Mouse (Mus musculus) heart, postnatal 14 days (tissue): Measurements from ENCODE around the gene Lsmem1. TPM values are rescaled to one million over a fixed set of nuclear protein-coding genes. Genes with fewer than 3 reads are reported as not detected.
"Not testable (repeated sequence)": the region's sequence is repeated elsewhere in the genome, so short reads cannot be mapped to it uniquely, and the experiment has no call there.

Experiments used
- DNase-seq, 2 experiments: peaks; one replicate each; pipeline ENCODE4 v3.0.0; 2021 to 2022
- intact Hi-C: fragments of 180-260 bp; cut with DNase I; formaldehyde crosslinking; loops from one replicate; pipeline ENCODE4 v1.15.1; 2025
- total RNA-seq, 2 experiments: library from RNA; stranded (reverse); gene quantifications; 2 replicates each; pipeline ENCODE4 v1.2.3; 2021

The Lsmem1 gene
- total RNA-seq, 2 experiments from 2014 or later = 21.6 to 24.4 TPM

DNA sequence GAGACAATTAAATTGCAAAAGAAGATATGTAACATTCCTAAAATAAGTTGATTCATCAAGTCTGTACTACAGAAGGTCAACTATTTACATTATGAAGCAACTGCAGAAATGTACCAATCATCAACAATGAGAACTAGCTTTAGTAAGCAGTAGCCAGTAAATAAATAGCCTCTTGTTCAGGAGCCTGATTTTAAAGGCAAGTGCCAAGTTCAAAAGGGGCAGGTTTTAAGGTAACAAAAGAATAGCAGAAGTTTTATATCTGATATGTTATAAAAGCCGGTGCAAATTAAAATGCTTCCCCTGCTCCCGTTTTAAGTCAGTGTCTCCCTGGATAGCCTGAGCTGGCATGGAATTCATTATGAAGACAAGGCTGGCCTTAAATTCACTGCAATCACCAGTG, 18.5 kb upstream of the Lsmem1 start:
- no peak for DNase-seq
- intact Hi-C loops = loop anchor here (2.0 kb wide), 1 partner anchor 13 kb away; no protein-coding TSS in a partner anchor

GRCm38 (mm10) chr12:40214888-40215876, 15.9 kb upstream of the Lsmem1 start:
- intact Hi-C loops = no loop called here
- no peak for DNase-seq

DNA sequence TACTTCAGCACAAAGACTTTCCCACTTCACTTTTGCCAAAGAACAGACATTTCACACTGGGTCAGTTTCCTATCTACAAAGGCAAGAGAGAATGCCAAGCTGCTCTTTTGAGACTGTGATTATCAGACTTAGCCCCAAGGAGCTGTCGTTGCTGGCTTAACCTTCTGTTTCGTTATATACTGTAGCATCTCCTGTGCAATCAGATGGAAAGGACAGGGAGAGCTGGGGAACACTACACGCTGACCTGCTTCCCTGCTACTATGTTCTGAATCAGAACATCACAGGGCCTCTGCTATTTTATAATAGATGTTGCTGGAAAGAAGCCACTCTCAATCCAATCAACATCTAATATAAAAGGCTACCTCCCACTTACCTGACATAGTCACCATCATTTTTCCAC, 9.8 kb upstream of the Lsmem1 start:
- intact Hi-C loops = no loop called here
- DNase-seq = no peak

GRCm38 (mm10) chr12:40207909-40208308, 8.6 kb upstream of the Lsmem1 start:
- intact Hi-C loops = no loop called here
- DNase-seq = no peak

DNA sequence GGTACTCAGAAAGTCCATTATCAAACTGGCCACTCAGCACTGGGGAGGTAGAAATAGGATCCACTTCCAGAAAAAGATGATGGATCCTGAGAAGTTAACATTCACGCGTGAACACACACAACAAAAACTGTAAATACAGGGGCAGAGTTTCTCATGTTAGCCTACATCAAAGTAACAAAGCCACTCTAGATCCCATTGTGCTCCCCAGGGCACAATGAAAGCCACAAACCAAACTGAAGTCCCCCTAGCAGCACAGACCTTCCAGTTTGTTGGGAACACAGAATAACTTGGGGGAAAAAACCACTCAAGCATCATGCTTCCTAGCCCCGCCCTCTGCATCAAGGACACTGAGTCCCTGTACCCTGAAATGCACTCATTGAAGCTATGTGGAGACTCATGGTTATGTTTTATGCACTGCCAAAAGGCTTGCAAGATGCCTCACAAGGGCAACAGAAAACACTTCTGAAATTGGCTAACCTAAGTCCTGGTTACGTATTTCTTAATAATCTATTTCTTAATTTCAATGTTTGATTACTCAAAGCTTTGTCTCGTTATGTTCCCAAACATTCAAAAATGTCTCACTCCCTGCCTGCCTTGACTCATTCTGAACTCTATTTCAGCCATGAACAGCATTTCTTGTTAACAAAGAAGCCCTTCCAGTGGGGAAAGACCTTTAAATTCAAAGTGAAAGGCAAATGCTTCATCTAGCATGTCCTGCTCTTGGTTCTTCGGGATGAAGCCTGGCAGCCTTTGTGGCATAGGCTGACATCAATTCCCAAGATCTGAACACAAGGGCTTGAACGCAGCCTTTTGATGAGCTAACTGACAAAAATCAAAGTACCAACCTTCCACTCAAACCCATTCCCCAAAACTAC, 3.1 kb upstream of the Lsmem1 start:
- intact Hi-C loops = no loop called here
- no peak for DNase-seq

GRCm38 (mm10) chr12:40200484-40201235, 1.4 kb upstream of the Lsmem1 start:
- no peak for DNase-seq
- intact Hi-C loops = no loop called here

- intact Hi-C loops = no loop called here
- DNase-seq = peak; percentile 62 to 83
Observed at GRCm38 (mm10) chr12:40199795-40200402, 609 bp upstream of the Lsmem1 start.

GRCm38 (mm10) chr12:40198427-40198826, 863 bp downstream of the Lsmem1 start:
- peak; percentile 19 to 39 for DNase-seq
- intact Hi-C loops = no loop called here

DNA sequence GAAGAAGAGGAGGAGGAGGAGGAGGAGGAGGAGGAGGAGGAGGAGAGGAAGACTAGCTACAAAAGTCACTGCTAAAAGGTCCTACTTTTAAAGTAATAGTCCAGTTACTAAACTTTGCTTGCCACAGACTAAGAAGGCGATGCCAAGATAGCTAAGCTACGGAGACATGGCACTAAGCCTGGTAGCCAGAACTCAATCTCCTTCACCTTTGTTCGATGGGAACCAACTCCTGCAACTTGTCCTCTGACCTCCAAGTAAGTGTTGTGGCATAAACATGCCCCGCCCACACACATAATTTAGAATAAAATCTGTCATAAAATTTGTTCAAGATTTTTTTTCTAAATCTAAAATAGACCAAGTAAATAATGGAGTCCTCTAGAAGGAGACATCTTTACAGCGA, 1.3 kb downstream of the Lsmem1 start:
- no peak for DNase-seq
- intact Hi-C loops = no loop called here

DNA sequence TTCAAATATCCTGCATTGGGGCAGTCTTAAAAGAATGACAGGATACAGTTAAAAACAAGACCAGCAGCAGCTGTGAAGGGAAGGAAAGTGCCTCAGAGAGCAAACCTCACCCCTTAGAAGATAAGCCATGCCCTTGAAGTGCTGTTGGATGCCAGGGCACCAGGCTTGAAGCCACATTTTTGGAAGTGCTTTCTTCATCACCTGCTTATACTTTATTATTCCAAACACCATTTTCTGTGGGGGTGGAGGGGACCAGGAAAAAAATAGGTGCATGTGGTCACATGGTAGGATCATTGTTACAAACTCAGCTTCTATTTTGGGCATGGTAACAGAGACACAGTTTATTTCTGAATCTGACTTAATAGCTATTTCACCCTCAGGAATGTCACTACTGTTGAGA, 1.8 kb downstream of the Lsmem1 start:
- intact Hi-C loops = no loop called here
- peak; percentile 25 to 39 for DNase-seq

GRCm38 (mm10) chr12:40185474-40185873, 13.8 kb downstream of the Lsmem1 start:
- no peak for DNase-seq
- intact Hi-C loops = no loop called here

DNA sequence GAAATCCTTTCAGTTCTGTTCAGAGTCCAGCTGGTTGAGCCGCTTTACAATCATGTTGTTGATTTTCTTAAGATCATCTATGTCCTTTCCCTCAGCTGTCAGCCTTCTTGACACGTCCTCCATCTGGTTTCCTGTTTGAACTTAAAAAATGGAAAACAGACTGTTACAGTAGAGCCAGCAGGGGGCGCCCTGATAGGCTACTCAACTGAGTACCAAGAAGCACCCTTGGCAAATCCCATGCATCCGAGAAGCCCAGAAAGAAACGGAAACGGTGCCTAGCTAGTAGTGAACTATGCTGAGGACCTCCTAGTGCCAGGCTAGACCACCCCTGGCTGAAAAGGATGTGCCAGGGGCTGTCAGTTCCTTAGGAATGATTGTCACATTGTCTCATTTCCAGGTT, 22.2 kb downstream of the Lsmem1 start:
- intact Hi-C loops = no loop called here
- DNase-seq = peak; percentile 34 to 56

- intact Hi-C loops = no loop called here
- DNase-seq = no peak
Observed at GRCm38 (mm10) chr12:40176158-40176557, 23.1 kb downstream of the Lsmem1 start.

DNA sequence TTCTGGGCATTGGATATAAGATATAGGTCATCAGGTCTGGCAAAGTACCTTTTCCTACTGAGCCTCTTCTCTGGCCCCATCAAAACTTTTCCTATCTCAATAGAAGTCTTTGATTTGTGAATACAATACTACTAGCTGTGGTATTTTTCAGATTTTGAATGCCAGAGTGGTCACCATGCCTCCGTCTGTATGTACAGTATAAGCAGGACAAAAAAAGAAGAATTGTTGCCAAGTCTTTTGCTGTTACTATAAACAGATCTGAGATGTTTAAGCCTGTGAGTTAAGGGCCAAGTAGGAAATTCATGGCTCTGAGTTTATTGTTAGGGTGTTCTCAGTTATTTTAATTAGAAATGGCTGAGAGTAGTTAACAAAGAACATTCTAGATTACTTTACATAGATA, 24.1 kb downstream of the Lsmem1 start:
- DNase-seq, intact Hi-C loops: not testable (repeated sequence)

DNA sequence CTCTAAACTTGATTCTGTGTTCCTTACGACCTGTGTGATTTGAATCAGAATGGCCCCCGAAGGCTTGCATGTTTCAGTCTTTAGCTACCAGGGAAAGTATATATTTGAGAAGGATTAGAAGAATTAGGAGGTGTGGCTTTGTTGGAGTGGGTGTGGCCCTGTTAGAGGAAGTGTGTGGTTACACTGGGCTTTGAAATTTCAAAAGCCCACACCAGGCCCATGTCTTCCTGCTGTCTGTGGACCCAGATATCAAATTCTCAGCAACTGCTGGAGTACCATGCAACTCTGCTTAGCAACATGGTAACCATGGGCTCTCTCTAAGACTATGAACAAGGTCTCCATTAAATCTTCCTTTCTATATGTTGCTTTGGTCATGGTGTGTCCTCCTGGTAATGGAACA, 27.7 kb downstream of the Lsmem1 start:
- intact Hi-C loops = no loop called here
- DNase-seq = no peak

DNA sequence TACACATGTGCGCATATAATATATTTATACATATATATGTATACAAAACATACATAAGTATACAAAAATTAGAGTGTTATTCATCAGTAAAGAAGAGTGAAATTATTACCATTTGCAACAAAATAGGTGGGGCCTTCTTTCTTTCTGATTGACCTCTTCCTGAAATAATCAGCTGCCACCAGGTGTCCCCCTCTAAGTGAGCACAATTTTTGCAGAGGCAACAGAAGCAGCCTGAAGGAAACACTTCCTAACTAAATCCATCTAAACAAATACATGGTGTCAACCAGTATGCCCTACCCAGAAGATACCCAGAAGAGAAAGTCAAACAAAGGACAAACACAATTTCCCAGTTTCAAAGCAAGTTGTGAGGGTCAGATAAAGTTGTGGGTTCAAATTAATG, 29.6 kb downstream of the Lsmem1 start:
- intact Hi-C loops = loop anchor here (10.0 kb wide), 1 partner anchor 505 kb away; no protein-coding TSS in a partner anchor
- DNase-seq = no peak

DNA sequence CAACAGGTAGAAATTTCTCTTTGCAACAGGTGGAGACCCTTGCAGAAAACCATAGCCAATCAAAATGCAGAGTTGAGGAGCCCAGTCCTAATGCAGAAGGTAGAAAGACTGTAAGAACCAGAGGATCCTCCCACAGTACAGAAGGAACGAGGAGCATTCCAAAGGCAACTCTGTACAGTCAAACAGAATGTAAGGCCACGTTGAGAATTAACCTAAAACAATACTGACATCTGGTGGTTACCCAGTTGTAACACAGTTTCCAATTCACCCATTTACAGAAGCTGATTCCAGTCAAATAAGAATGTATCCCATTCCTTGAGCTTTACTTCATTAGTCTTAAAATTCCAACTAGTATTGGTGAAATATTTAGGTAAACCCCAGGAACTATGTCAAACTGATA, 34.7 kb downstream of the Lsmem1 start:
- no peak for DNase-seq
- intact Hi-C loops = loop anchor here (1.0 to 10.0 kb wide), 3 partner anchors 82 to 654 kb away; no protein-coding TSS in a partner anchor

GRCm38 (mm10) chr12:40160777-40161176, 38.5 kb downstream of the Lsmem1 start:
- intact Hi-C loops = loop anchor here (10.0 kb wide), 1 partner anchor 496 kb away; no protein-coding TSS in a partner anchor

GRCm38 (mm10) chr12:40154188-40154587, 45.1 kb downstream of the Lsmem1 start:
- DNase-seq = no peak
- intact Hi-C loops = no loop called here

More at GRCm38 (mm10) chr12:40160777-40161176, 38.5 kb downstream of the Lsmem1 start:
- DNase-seq = no peak
